ENCODE assay signal across 8 mouse cellular contexts in the genomic region with DNA sequence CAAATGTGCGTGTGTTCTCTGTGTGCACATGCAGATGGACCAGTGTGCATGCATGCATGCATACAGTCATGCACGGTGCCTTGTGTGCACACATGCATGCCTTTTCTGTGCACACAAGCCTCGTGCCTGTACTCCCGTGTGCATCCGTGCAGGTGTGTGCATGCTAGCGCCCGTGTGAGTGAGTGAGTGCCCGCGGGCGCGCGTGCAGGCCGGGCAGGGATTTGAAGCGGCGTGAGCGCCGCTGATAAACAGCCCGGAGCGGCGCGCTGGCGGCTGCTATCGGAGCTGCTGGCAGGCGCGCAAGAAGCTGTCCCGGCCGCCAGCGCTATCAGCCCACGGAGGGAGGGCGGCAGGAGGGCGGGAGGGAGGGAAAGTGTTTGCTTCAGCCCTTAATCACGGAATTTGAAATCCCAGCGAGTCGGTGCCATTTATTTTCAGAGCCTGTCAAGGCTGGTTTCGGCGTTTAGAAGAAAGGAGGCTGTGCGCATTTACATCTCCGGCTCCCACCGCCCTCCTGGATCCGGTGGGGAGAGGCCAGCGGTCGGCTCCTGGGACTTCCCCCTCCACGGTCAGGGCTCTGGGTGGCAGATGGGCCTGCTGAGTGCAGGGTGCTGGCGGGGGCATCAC.
DNase-seq lines count a peak whose midpoint lies in the region; ATAC-seq and TF ChIP-seq lines count a peak whose summit lies in the region.

No protein-coding gene starts in this region.

- H3K36me3 ChIP-seq in spleen, adult 2 months (ENCODE audit: control insufficient read depth, insufficient read depth, low read length): no peaks in the 10 kb centered on the region
- H3K36me3 ChIP-seq in embryonic facial prominence, embryonic 10.5 days (replicated peaks): 0 out of 2 replicates have a peak, but pooled peaks cover 3% of the 10 kb centered on the region
- no peaks in the 10 kb centered on the region for H3K36me3 ChIP-seq in heart, embryonic 12.5 days
- no peaks in the 10 kb centered on the region for H3K36me3 ChIP-seq in kidney, embryonic 15.5 days
- H3K36me3 ChIP-seq in midbrain, postnatal 0 days (ENCODE audit: insufficient read depth, low read length): no peaks in the 10 kb centered on the region
- H3K36me3 ChIP-seq in testis, adult 2 months (ENCODE audit: control insufficient read depth, insufficient read depth, low read length): no peaks in the 10 kb centered on the region

- H3K9ac ChIP-seq in heart, embryonic 12.5 days: peak overlapping the region; percentile 72
- H3K9ac ChIP-seq in kidney, embryonic 15.5 days: peak overlapping the region; percentile 61
- H3K9ac ChIP-seq in midbrain, postnatal 0 days (replicated peaks; ENCODE audit: low read length, poor library complexity, severe bottlenecking): peak overlapping the region; percentile 64

- peaks cover 10% of the 10 kb centered on the region for H3K4me1 ChIP-seq in spleen, adult 2 months (ENCODE audit: control insufficient read depth, insufficient read depth, insufficient read length)
- peaks cover 38% of the 10 kb centered on the region for H3K4me1 ChIP-seq in embryonic facial prominence, embryonic 10.5 days
- H3K4me1 ChIP-seq in heart, embryonic 12.5 days (replicated peaks): peaks cover 37% of the 10 kb centered on the region
- peaks cover 43% of the 10 kb centered on the region for H3K4me1 ChIP-seq in kidney, embryonic 15.5 days
- H3K4me1 ChIP-seq in midbrain, postnatal 0 days (ENCODE audit: insufficient read depth, low read length): peaks cover 21% of the 10 kb centered on the region
- peaks cover 11% of the 10 kb centered on the region for H3K4me1 ChIP-seq in testis, adult 2 months (ENCODE audit: control insufficient read depth, insufficient read depth, low read length)

- peak; percentile 78 for ATAC-seq in heart, embryonic 12.5 days (ENCODE audit: insufficient number of reproducible peaks, low FRiP score)
- peak; percentile 75 for ATAC-seq in kidney, embryonic 15.5 days (replicated peaks; ENCODE audit: low FRiP score)
- ATAC-seq in midbrain, postnatal 0 days (ENCODE audit: low FRiP score): peak; percentile 83

- no peaks in the 10 kb centered on the region for H3K9me3 ChIP-seq in embryonic facial prominence, embryonic 10.5 days
- peaks cover 8% of the 10 kb centered on the region for H3K9me3 ChIP-seq in heart, embryonic 12.5 days (replicated peaks)
- no peaks in the 10 kb centered on the region for H3K9me3 ChIP-seq in kidney, embryonic 15.5 days (replicated peaks)
- H3K9me3 ChIP-seq in midbrain, postnatal 0 days (ENCODE audit: low read length): no peaks in the 10 kb centered on the region

- no peak overlapping the region; the same call in 1 of the 2 replicates for H3K4me3 ChIP-seq in spleen, adult 2 months (ENCODE audit: extremely low read depth, insufficient read depth, insufficient read length)
- peak overlapping the region; percentile 56 for H3K4me3 ChIP-seq in embryonic facial prominence, embryonic 10.5 days
- peak overlapping the region; percentile 32 for H3K4me3 ChIP-seq in heart, embryonic 12.5 days
- peak overlapping the region; percentile 38 for H3K4me3 ChIP-seq in kidney, embryonic 15.5 days (replicated peaks)
- peak overlapping the region; percentile 14; the same call in 1 of the 2 replicates for H3K4me3 ChIP-seq in midbrain, postnatal 0 days (ENCODE audit: low read depth, low read length)
- H3K4me3 ChIP-seq in testis, adult 2 months (ENCODE audit: control insufficient read depth, low read depth, low read length): no peak overlapping the region; the same call in 1 of the 2 replicates

- H3K27ac ChIP-seq in spleen, adult 2 months (ENCODE audit: insufficient read depth, low read length): peak overlapping the region; percentile 50; the same call in 1 of the 2 replicates
- peak overlapping the region; percentile 87 for H3K27ac ChIP-seq in embryonic facial prominence, embryonic 10.5 days (replicated peaks)
- H3K27ac ChIP-seq in heart, embryonic 12.5 days (ENCODE audit: poor library complexity, severe bottlenecking): peak overlapping the region; percentile 99
- H3K27ac ChIP-seq in kidney, embryonic 15.5 days: peak overlapping the region; percentile 98
- H3K27ac ChIP-seq in midbrain, postnatal 0 days (ENCODE audit: low read depth, low read length): peak overlapping the region; percentile 93
- peak overlapping the region; percentile 0 for H3K27ac ChIP-seq in testis, adult 2 months (ENCODE audit: control insufficient read depth, insufficient read depth, low read depth, low read length)

- H3K27me3 ChIP-seq in spleen, adult 2 months (ENCODE audit: control insufficient read depth, insufficient read depth, low read length): peaks cover 7% of the 10 kb centered on the region
- peaks cover 26% of the 10 kb centered on the region for H3K27me3 ChIP-seq in embryonic facial prominence, embryonic 10.5 days (replicated peaks; ENCODE audit: low read depth, poor library complexity, severe bottlenecking)
- H3K27me3 ChIP-seq in heart, embryonic 12.5 days (replicated peaks): no peaks in the 10 kb centered on the region
- no peaks in the 10 kb centered on the region for H3K27me3 ChIP-seq in kidney, embryonic 15.5 days
- H3K27me3 ChIP-seq in midbrain, postnatal 0 days (ENCODE audit: insufficient read depth, low read length): no peaks in the 10 kb centered on the region
- no peaks in the 10 kb centered on the region for H3K27me3 ChIP-seq in testis, adult 2 months (ENCODE audit: control insufficient read depth, insufficient read depth, low read length)

- H3K4me2 ChIP-seq in heart, embryonic 12.5 days: peak overlapping the region; percentile 64
- H3K4me2 ChIP-seq in kidney, embryonic 15.5 days: peak overlapping the region; percentile 75
- peak overlapping the region; percentile 48 for H3K4me2 ChIP-seq in midbrain, postnatal 0 days (ENCODE audit: low read depth, low read length, poor library complexity, severe bottlenecking)

- under 1% methylated on average over 44 of the region's 44 CpGs for WGBS in spleen, adult 2 months
- WGBS in embryonic facial prominence, embryonic 10.5 days: under 1% methylated on average over 44 of the region's 44 CpGs
- under 1% methylated on average over 44 of the region's 44 CpGs for WGBS in heart, embryonic 12.5 days
- WGBS in kidney, embryonic 15.5 days: 1% methylated on average over 44 of the region's 44 CpGs
- WGBS in midbrain, postnatal 0 days: under 1% methylated on average over 43 of the region's 44 CpGs

- TF ChIP-seq CTCF in spleen, adult 2 months (IDR thresholded peaks at IDR 0.05; ENCODE audit: extremely low read depth, insufficient read depth, insufficient read length, insufficient replicate concordance): no peak
- peak; percentile 37 for TF ChIP-seq CTCF in midbrain, postnatal 0 days (IDR thresholded peaks at IDR 0.05)
- peak; percentile 20; the same call in 1 of the 2 replicates for TF ChIP-seq CTCF in testis, adult 2 months (IDR thresholded peaks at IDR 0.05; ENCODE audit: control insufficient read depth, insufficient read depth, insufficient replicate concordance, low read depth, low read length)

- no peak for TF ChIP-seq POLR2A in spleen, adult 2 months (IDR thresholded peaks at IDR 0.05; ENCODE audit: low read depth, low read length)
- TF ChIP-seq POLR2A in testis, adult 2 months (IDR thresholded peaks at IDR 0.05; ENCODE audit: control insufficient read depth, low read depth, low read length): no peak

- no peak for DNase-seq in spleen, adult 2 months (ENCODE audit: low read depth in 1 of 2, low spot score in 2 of 2)
- DNase-seq in spleen, adult 12 weeks (ENCODE audit: low spot score): no peak
- DNase-seq in embryonic facial prominence, embryonic 10.5 days (ENCODE audit: low spot score): peak; percentile 79
- peak; percentile 66 for DNase-seq in liver
- DNase-seq in midbrain, postnatal 0 days (ENCODE audit: low spot score): peak; percentile 82

Comparison
In these comparisons a context has a peak if more than half of its experiments do, and no peak if none do; other contexts are left out.
1. DNase-seq: peak in embryonic facial prominence, embryonic 10.5 days (single experiment), liver (single experiment) and midbrain, postnatal 0 days (single experiment); none in spleen, adult 2 months (0 of 2) and spleen, adult 12 weeks (single experiment).
2. H3K27ac ChIP-seq: peak in every context shown above with its lines; median percentile 99 in heart, embryonic 12.5 days; 98 in kidney, embryonic 15.5 days; 93 in midbrain, postnatal 0 days; 87 in embryonic facial prominence, embryonic 10.5 days; 50 in spleen, adult 2 months; 0 in testis, adult 2 months.
3. H3K4me3 ChIP-seq: peak in embryonic facial prominence, embryonic 10.5 days (single experiment), heart, embryonic 12.5 days (single experiment), kidney, embryonic 15.5 days (single experiment) and midbrain, postnatal 0 days (single experiment); none in spleen, adult 2 months (single experiment) and testis, adult 2 months (single experiment).
4. Peak in every context shown above with its lines, with median percentiles within 50 percentile points of each other: ATAC-seq, H3K4me2 ChIP-seq and H3K9ac ChIP-seq.